Mouse (Mus musculus) central nervous system, embryonic 18 days (tissue): Measurements from ENCODE around the gene Slc4a1ap. TPM values are rescaled to one million over a fixed set of nuclear protein-coding genes. Genes with fewer than 3 reads are reported as not detected.

Source experiments
- polyA plus RNA-seq: library from polyadenylated mRNA; depleted of rRNA; stranded (reverse); fragments of >200 nt; gene quantifications from 2 replicates; pipeline ENCODE4 v1.2.3, GENCODE M21; 2012; rRNA removed

The Slc4a1ap gene
- polyA plus RNA-seq = 22.1 and 22.2 TPM in 2 replicates

GRCm38 (mm10) chr5:31526354-31527116, at the start of gene Slc4a1ap:
Gene Slc4a1ap, plus strand, starts transcription at chr5:31526995.

GRCm38 (mm10) chr5:31485440-31485839, 41.4 kb upstream of the Slc4a1ap start, which contains the start of gene 4930548H24Rik:
Gene 4930548H24Rik, plus strand, starts transcription at chr5:31485740.

GRCm38 (mm10) chr5:31494513-31495297, 32.1 kb upstream of the Slc4a1ap start, which contains the start of gene Gpn1:
Gene Gpn1, plus strand, starts transcription at chr5:31494741.

GRCm38 (mm10) chr5:31527707-31528106, 912 bp downstream of the Slc4a1ap start, which contains the start of gene Supt7l:
Gene Supt7l, minus strand, starts transcription at chr5:31527807.

GRCm38 (mm10) chr5:31596481-31597429, 70.0 kb downstream of the Slc4a1ap start, which contains the start of gene Mrpl33:
Gene Mrpl33, plus strand, starts transcription at chr5:31596935.

Other genes starting within 250 kb of the Slc4a1ap start
- gene Ift172, start 235.9 kb upstream of the Slc4a1ap start, polyA plus RNA-seq = 50.2 and 54.6 TPM in 2 replicates
- gene Fndc4, start 230.9 kb upstream of the Slc4a1ap start, polyA plus RNA-seq = 190 and 201 TPM in 2 replicates
- 0.75 and 0.87 TPM in 2 replicates for gene Gckr, start 229.6 kb upstream of the Slc4a1ap start, polyA plus RNA-seq
- gene Zfp512, start 74.6 kb upstream of the Slc4a1ap start, polyA plus RNA-seq = 90.2 and 90.7 TPM in 2 replicates
- 0.10 and 0.11 TPM in 2 replicates for gene 4930548H24Rik, start 41.3 kb upstream of the Slc4a1ap start, polyA plus RNA-seq
- gene Gpn1, start 32.3 kb upstream of the Slc4a1ap start, polyA plus RNA-seq = 36.4 and 39.5 TPM in 2 replicates
- gene Supt7l, start 812 bp downstream of the Slc4a1ap start, polyA plus RNA-seq = 14.2 and 16.9 TPM in 2 replicates
- 126 and 134 TPM in 2 replicates for gene Mrpl33, start 69.9 kb downstream of the Slc4a1ap start, polyA plus RNA-seq
- 1.2 and 1.7 TPM in 2 replicates for gene Rbks, start 170.6 kb downstream of the Slc4a1ap start, polyA plus RNA-seq
- 31.1 and 31.3 TPM in 2 replicates for gene Babam2, start 170.7 kb downstream of the Slc4a1ap start, polyA plus RNA-seq